Mouse (Mus musculus): ENCODE results near the gene Kirrel3. TPM values are rescaled to one million over a fixed set of nuclear protein-coding genes. Genes with fewer than 3 reads are reported as not detected.

Gene Kirrel3
- polyA plus RNA-seq, 1 experiment = not detected

- no peak for TF ChIP-seq GATA1 (IDR thresholded peaks at IDR 0.05; ENCODE audit: low read length)
Measured at GRCm38 (mm10) chr9:34732507-34732906, 246.8 kb downstream of the Kirrel3 start.

- no peak for TF ChIP-seq GATA1 (IDR thresholded peaks at IDR 0.05; ENCODE audit: low read length)
Measured at GRCm38 (mm10) chr9:34733579-34733978, 247.9 kb downstream of the Kirrel3 start.

GRCm38 (mm10) chr9:34734991-34735390 is 249.3 kb downstream of the Kirrel3 start:
- no peak for TF ChIP-seq GATA1 (IDR thresholded peaks at IDR 0.05; ENCODE audit: low read length)

GRCm38 (mm10) chr9:34739431-34739830 is 253.7 kb downstream of the Kirrel3 start:
- TF ChIP-seq GATA1 (IDR thresholded peaks at IDR 0.05; ENCODE audit: low read length) = no peak

GRCm38 (mm10) chr9:34740814-34741213 is 255.1 kb downstream of the Kirrel3 start:
- no peak for TF ChIP-seq GATA1 (IDR thresholded peaks at IDR 0.05; ENCODE audit: low read length)

GRCm38 (mm10) chr9:34748003-34748402 is 262.3 kb downstream of the Kirrel3 start:
- TF ChIP-seq GATA1 (IDR thresholded peaks at IDR 0.05; ENCODE audit: low read length) = no peak

GRCm38 (mm10) chr9:34749161-34749560 is 263.5 kb downstream of the Kirrel3 start:
- TF ChIP-seq GATA1 (IDR thresholded peaks at IDR 0.05; ENCODE audit: low read length) = no peak

GRCm38 (mm10) chr9:34749877-34750276 is 264.2 kb downstream of the Kirrel3 start:
- TF ChIP-seq GATA1 (IDR thresholded peaks at IDR 0.05; ENCODE audit: low read length) = no peak

- TF ChIP-seq GATA1 (IDR thresholded peaks at IDR 0.05; ENCODE audit: low read length) = no peak
Measured at GRCm38 (mm10) chr9:34750887-34751286, 265.2 kb downstream of the Kirrel3 start.

- TF ChIP-seq GATA1 (IDR thresholded peaks at IDR 0.05; ENCODE audit: low read length) = no peak
Measured at GRCm38 (mm10) chr9:34752076-34752800, 266.5 kb downstream of the Kirrel3 start.

- TF ChIP-seq GATA1 (IDR thresholded peaks at IDR 0.05; ENCODE audit: low read length) = no peak
Measured at GRCm38 (mm10) chr9:34752801-34753170, 267.1 kb downstream of the Kirrel3 start.

GRCm38 (mm10) chr9:34753891-34754290 is 268.2 kb downstream of the Kirrel3 start:
- TF ChIP-seq GATA1 (IDR thresholded peaks at IDR 0.05; ENCODE audit: low read length) = no peak

GRCm38 (mm10) chr9:34754523-34755097 is 268.9 kb downstream of the Kirrel3 start:
- no peak for TF ChIP-seq GATA1 (IDR thresholded peaks at IDR 0.05; ENCODE audit: low read length)

GRCm38 (mm10) chr9:34756055-34756454 is 270.4 kb downstream of the Kirrel3 start:
- TF ChIP-seq GATA1 (IDR thresholded peaks at IDR 0.05; ENCODE audit: low read length) = no peak

- no peak for TF ChIP-seq GATA1 (IDR thresholded peaks at IDR 0.05; ENCODE audit: low read length)
Measured at GRCm38 (mm10) chr9:34758925-34759324, 273.2 kb downstream of the Kirrel3 start.

GRCm38 (mm10) chr9:34760521-34760920 is 274.8 kb downstream of the Kirrel3 start:
- TF ChIP-seq GATA1 (IDR thresholded peaks at IDR 0.05; ENCODE audit: low read length) = no peak
